Mouse (Mus musculus) liver, embryonic 14.5 days (tissue): ENCODE results near the gene Riiad1. TPM values are rescaled to one million over a fixed set of nuclear protein-coding genes. Genes with fewer than 3 reads are reported as not detected.

Experiments used
- ATAC-seq: fragments of 200-750 bp; cut with Nextera tagmentation; 2 replicates; pipeline ENCODE4 v1.8.0; 2017; ENCODE audit warnings: moderate number of reproducible peaks, mild to moderate bottlenecking, moderate library complexity; ENCODE audit not compliant: insufficient read depth
- DNase-seq, 3 experiments: peaks; one replicate each; pipeline ENCODE4 v3.0.0-alpha.2; 2012 to 2013; ENCODE audit warnings: low read depth in 3 of 3, low spot score in 3 of 3
- H3K27ac ChIP-seq: fragments of 300-500 bp; sonication (generic); 2 replicates; pipeline ENCODE4 v1.5.1; 2014; ENCODE audit warnings: moderate library complexity, mild to moderate bottlenecking, control low read depth, inconsistent platforms
- H3K27me3 ChIP-seq: fragments of 300-500 bp; sonication (generic); 2 replicates; pipeline ENCODE4 v1.6.1; 2014; ENCODE audit warnings: mild to moderate bottlenecking, low read length, moderate library complexity; ENCODE audit not compliant: control insufficient read depth, insufficient read depth
- H3K36me3 ChIP-seq: fragments of 300-500 bp; sonication (generic); replicated peaks from 2 replicates; pipeline ENCODE4 v1.6.1; 2014; ENCODE audit warnings: low read depth; ENCODE audit not compliant: control insufficient read depth, insufficient read depth
- H3K4me1 ChIP-seq, 2 experiments: fragments of 200-500 bp in 1 of 2; fragments of 300-500 bp in 1 of 2; sonication (generic) in 1 of 2; replicated peaks; 2 replicates each; pipeline ENCODE4 v1.6.1; 2012 to 2014; ENCODE audit warnings: antibody characterized with exemption in 1 of 2, inconsistent platforms in 1 of 2, low read length in 1 of 2; ENCODE audit not compliant: control insufficient read depth in 2 of 2, insufficient read depth in 2 of 2
- H3K4me2 ChIP-seq: fragments of 300-500 bp; sonication (generic); 2 replicates; pipeline ENCODE4 v1.6.1; 2014; ENCODE audit warnings: low read depth, mild to moderate bottlenecking, control low read depth, moderate library complexity
- H3K4me3 ChIP-seq, 2 experiments: fragments of 200-500 bp in 1 of 2; fragments of 300-500 bp in 1 of 2; sonication (generic) in 1 of 2; 2 replicates each; pipeline ENCODE4 v1.5.1; 2012 to 2014; ENCODE audit warnings: low read depth in 2 of 2, low read length in 2 of 2, mild to moderate bottlenecking in 2 of 2, control low read depth in 1 of 2, inconsistent platforms in 1 of 2, moderate library complexity in 1 of 2; ENCODE audit not compliant: insufficient read depth in 1 of 2
- H3K9ac ChIP-seq: fragments of 300-500 bp; sonication (generic); replicated peaks from 2 replicates; pipeline ENCODE4 v1.6.1; 2014; ENCODE audit warnings: mild to moderate bottlenecking, control low read depth, moderate library complexity
- H3K9me3 ChIP-seq: fragments of 300-500 bp; sonication (generic); 2 replicates; pipeline ENCODE4 v1.6.1; 2016; ENCODE audit warnings: low read length, mixed read lengths; ENCODE audit not compliant: control insufficient read depth
- CTCF ChIP-seq: IDR thresholded peaks from 2 replicates; pipeline ENCODE4 v1.5.1; 2016; ENCODE audit warnings: antibody characterized with exemption, low read depth, control low read depth
- WGBS: fragments of 180-500 bp; shearing (Covaris S2); extraction: QIAGEN DNeasy Blood & Tissue Kit; methylation state at CpG from one replicate; pipeline ENCODE4 v1.1.7; 2014; ENCODE audit not compliant: insufficient replicate concordance; 5-methylcytosine and 5-hydroxymethylcytosine counted together
- polyA plus RNA-seq, 2 experiments: library from polyadenylated mRNA; depleted of rRNA in 1 of 2; stranded (reverse) in 1 of 2; unstranded in 1 of 2; fragments of >200 nt; fragmentation: Nextera tagmentation in 1 of 2; extraction: Ambion mirVana in 1 of 2; gene quantifications; 2 replicates each; pipeline versions ENCODE4 v1.2.1 to v1.2.3; 2012 to 2014

The Riiad1 gene
- polyA plus RNA-seq, 2 experiments, result not detected

DNA sequence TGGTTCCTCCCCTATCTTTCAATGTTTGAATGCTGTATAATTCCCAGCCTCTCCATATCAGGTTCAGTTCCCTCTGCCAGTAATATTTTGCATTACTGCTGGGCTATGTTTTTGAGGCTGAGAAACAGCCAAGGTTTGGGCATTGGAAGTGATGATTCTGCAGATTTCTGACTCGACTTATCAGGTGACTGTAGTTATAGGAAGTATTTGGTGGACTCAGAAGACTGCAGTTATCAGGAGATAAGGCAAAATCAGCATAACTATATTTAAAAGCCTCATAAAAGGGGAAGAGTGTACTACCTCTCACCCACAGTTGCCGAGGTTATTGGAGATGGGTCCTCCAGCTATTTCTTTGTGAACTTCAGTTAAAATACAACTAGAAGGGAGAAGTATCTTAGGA lies 49.2 kb downstream of the Riiad1 start:
- Histone ChIP-seq H3K4me2 (no peak overlapping the region), H3K36me3 (no peaks in the 10 kb centered on the region; the same call in 1 of the 2 replicates), H3K4me3 (no peak overlapping the region), H3K9me3 (no peaks in the 10 kb centered on the region), H3K27ac (no peak overlapping the region), H3K4me1 (no peaks in the 10 kb centered on the region), H3K27me3 (no peaks in the 10 kb centered on the region), H3K9ac (no peak overlapping the region)
- no peak for ATAC-seq
- 10% methylated on average over 2 of the region's 2 CpGs for WGBS
- TF ChIP-seq CTCF, result no peak
- no peak for DNase-seq

Other genes starting within 250 kb of the Riiad1 start
- not detected in 2 replicates for gene Gm4778, start 216.3 kb downstream of the Riiad1 start, polyA plus RNA-seq (2012; rRNA removed)
- gene Gm4778, start 216.3 kb downstream of the Riiad1 start, polyA plus RNA-seq (2014; fragmentation: Nextera tagmentation; extraction: Ambion mirVana), result not detected in 2 replicates
- 0.76 and 1.2 TPM in 2 replicates for gene Them4, start 170.3 kb downstream of the Riiad1 start, polyA plus RNA-seq (2012; rRNA removed)
- 2.7 and 2.8 TPM in 2 replicates for gene Them4, start 170.3 kb downstream of the Riiad1 start, polyA plus RNA-seq (2014; fragmentation: Nextera tagmentation; extraction: Ambion mirVana)
- gene Them5, start 138.2 kb downstream of the Riiad1 start, polyA plus RNA-seq (2012; rRNA removed), result not detected in 2 replicates
- gene Them5, start 138.2 kb downstream of the Riiad1 start, polyA plus RNA-seq (2014; fragmentation: Nextera tagmentation; extraction: Ambion mirVana), result not detected in 2 replicates
- gene C2cd4d, start 117.9 kb downstream of the Riiad1 start, polyA plus RNA-seq (2012; rRNA removed), result 0.04 and 0.05 TPM in 2 replicates
- 0.14 and 0.23 TPM in 2 replicates for gene C2cd4d, start 117.9 kb downstream of the Riiad1 start, polyA plus RNA-seq (2014; fragmentation: Nextera tagmentation; extraction: Ambion mirVana)
- gene Rorc, start 107.5 kb downstream of the Riiad1 start, polyA plus RNA-seq (2012; rRNA removed), result 0.75 and 0.78 TPM in 2 replicates
- gene Rorc, start 107.5 kb downstream of the Riiad1 start, polyA plus RNA-seq (2014; fragmentation: Nextera tagmentation; extraction: Ambion mirVana), result 0.77 and 0.88 TPM in 2 replicates
- 0.01 TPM in 2 replicates for gene Lingo4, start 81.8 kb downstream of the Riiad1 start, polyA plus RNA-seq (2012; rRNA removed)
- gene Lingo4, start 81.8 kb downstream of the Riiad1 start, polyA plus RNA-seq (2014; fragmentation: Nextera tagmentation; extraction: Ambion mirVana), result 0.04 TPM in 1 of 2 replicates, not detected in the other
- gene Tdrkh, start 67.1 kb downstream of the Riiad1 start, polyA plus RNA-seq (2012; rRNA removed), result 1.0 and 3.0 TPM in 2 replicates
- gene Tdrkh, start 67.1 kb downstream of the Riiad1 start, polyA plus RNA-seq (2014; fragmentation: Nextera tagmentation; extraction: Ambion mirVana), result 8.6 and 9.0 TPM in 2 replicates
- 22.7 and 35.1 TPM in 2 replicates for gene Mrpl9, start 37.0 kb downstream of the Riiad1 start, polyA plus RNA-seq (2012; rRNA removed)
- 33.3 and 35.2 TPM in 2 replicates for gene Mrpl9, start 37.0 kb downstream of the Riiad1 start, polyA plus RNA-seq (2014; fragmentation: Nextera tagmentation; extraction: Ambion mirVana)
- gene Oaz3, start 36.4 kb downstream of the Riiad1 start, polyA plus RNA-seq (2012; rRNA removed), result 0.02 TPM in 1 of 2 replicates, not detected in the other
- gene Oaz3, start 36.4 kb downstream of the Riiad1 start, polyA plus RNA-seq (2014; fragmentation: Nextera tagmentation; extraction: Ambion mirVana), result not detected in 2 replicates
- gene Celf3, start 2.0 kb downstream of the Riiad1 start, polyA plus RNA-seq (2012; rRNA removed), result 0.07 and 0.79 TPM in 2 replicates
- not detected in 2 replicates for gene Celf3, start 2.0 kb downstream of the Riiad1 start, polyA plus RNA-seq (2014; fragmentation: Nextera tagmentation; extraction: Ambion mirVana)
- gene Snx27, start 102.4 kb upstream of the Riiad1 start, polyA plus RNA-seq (2012; rRNA removed), result 4.3 and 5.6 TPM in 2 replicates
- 8.8 and 9.7 TPM in 2 replicates for gene Snx27, start 102.4 kb upstream of the Riiad1 start, polyA plus RNA-seq (2014; fragmentation: Nextera tagmentation; extraction: Ambion mirVana)
- gene Gm10972, start 162.8 kb upstream of the Riiad1 start, polyA plus RNA-seq (2012; rRNA removed), result not detected in 2 replicates
- not detected in 2 replicates for gene Gm10972, start 162.8 kb upstream of the Riiad1 start, polyA plus RNA-seq (2014; fragmentation: Nextera tagmentation; extraction: Ambion mirVana)
- 5.7 and 6.2 TPM in 2 replicates for gene Tuft1, start 178.5 kb upstream of the Riiad1 start, polyA plus RNA-seq (2012; rRNA removed)
- gene Tuft1, start 178.5 kb upstream of the Riiad1 start, polyA plus RNA-seq (2014; fragmentation: Nextera tagmentation; extraction: Ambion mirVana), result 7.4 and 7.8 TPM in 2 replicates
- gene Selenbp2, start 213.2 kb upstream of the Riiad1 start, polyA plus RNA-seq (2012; rRNA removed), result 19.6 and 20.7 TPM in 2 replicates
- 21.2 and 24.3 TPM in 2 replicates for gene Selenbp2, start 213.2 kb upstream of the Riiad1 start, polyA plus RNA-seq (2014; fragmentation: Nextera tagmentation; extraction: Ambion mirVana)